Mouse (Mus musculus): Measurements from ENCODE around the gene 1700021F05Rik.
"Not testable (repeated sequence)": the region's sequence is repeated elsewhere in the genome, so short reads cannot be mapped to it uniquely, and the experiment has no call there.

DNA sequence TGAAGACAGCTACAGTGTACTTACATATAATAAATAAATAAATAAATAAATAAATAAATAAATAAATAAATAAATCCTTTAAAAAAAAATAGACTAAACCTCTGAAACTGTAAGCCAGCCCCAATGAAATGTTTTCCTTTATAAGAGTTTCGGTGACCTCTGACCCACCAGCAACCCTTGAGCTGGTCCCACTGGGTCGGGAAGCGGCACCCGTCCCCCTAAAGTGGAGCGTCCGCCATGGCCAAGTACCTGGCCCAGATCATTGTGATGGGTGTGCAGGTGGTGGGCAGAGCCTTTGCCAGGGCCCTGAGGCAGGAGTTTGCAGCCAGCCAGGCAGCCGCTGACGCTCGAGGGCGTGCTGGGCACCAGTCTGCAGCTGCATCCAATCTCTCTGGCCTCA lies 16.9 kb downstream of the 1700021F05Rik start, which contains the start of gene Gm9803:
- TF ChIP-seq CTCF, POLR2A (IDR thresholded peaks at IDR 0.05; ENCODE audit: extremely low read depth, insufficient read depth, low read length): not testable (repeated sequence)

Measured in cortical plate, adult 2 months (tissue).